Mouse (Mus musculus): Measurements from ENCODE around the gene Polg2.
"Not testable (repeated sequence)": the region's sequence is repeated elsewhere in the genome, so short reads cannot be mapped to it uniquely, and the experiment has no call there.

- TF ChIP-seq CTCF (IDR thresholded peaks at IDR 0.05; ENCODE audit: insufficient read depth, low read length); POLR2A (IDR thresholded peaks at IDR 0.05; ENCODE audit: borderline replicate concordance, extremely low read depth, low read depth, low read length): not testable (repeated sequence)
These were observed 38.6 kb downstream of the Polg2 start for GRCm38 (mm10) chr11:106740724-106741123.
